In the genomic region with DNA sequence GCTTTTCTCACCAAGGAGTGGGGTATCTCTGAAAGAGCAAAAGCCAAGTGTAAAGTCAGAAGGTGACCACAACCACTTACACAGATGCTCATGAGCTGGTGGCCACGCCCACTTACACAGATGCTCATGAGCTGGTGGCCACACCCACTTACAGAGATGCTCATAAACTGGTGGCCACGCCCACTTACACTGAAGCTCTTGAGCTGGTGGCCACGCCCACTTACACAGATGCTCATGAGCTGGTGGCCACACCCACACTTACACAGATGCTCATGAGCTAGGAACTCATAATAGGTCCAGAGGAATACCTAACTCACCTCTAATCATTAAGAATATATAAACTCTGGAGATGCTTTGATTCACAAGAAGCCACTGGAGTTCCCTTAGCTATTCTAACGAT, we compare ENCODE assay signal across 14 mouse cellular contexts. TPM values are rescaled to one million over a fixed set of nuclear protein-coding genes. Genes with fewer than 3 reads are reported as not detected.
A peak's percentile ranks its signal among the peaks of the same experiment; 100 is the strongest.
DNase-seq lines count a peak whose midpoint lies in the region; ATAC-seq lines count a peak whose summit lies in the region.
"Had no signal": no experiment of that assay in that cellular context is flagged by ENCODE, and none has a peak within 500 bp of the region (broad histone marks: within the 10 kb centered on the region; RNA-seq: fewer than 3 reads in every experiment).

No protein-coding gene starts in this region.

- no peaks in the 10 kb centered on the region for H3K27me3 ChIP-seq in liver, embryonic 13.5 days
- H3K27me3 ChIP-seq: forebrain, embryonic 12.5 days; kidney, embryonic 15.5 days; lung, embryonic 15.5 days; midbrain, embryonic 15.5 days had no signal

- ATAC-seq in liver, embryonic 13.5 days (ENCODE audit: low read depth), result peak; percentile 55; the same call in 1 of the 2 replicates
- ATAC-seq in frontal cortex, adult (ENCODE audit: low TSS enrichment), result no peak
- ATAC-seq: midbrain, embryonic 15.5 days had no signal

- no peak overlapping the region for H3K4me3 ChIP-seq in liver, embryonic 13.5 days (replicated peaks)
- H3K4me3 ChIP-seq: forebrain, embryonic 12.5 days; kidney, embryonic 15.5 days; lung, embryonic 15.5 days; midbrain, embryonic 15.5 days had no signal

- WGBS in liver, embryonic 13.5 days (ENCODE audit: insufficient replicate concordance), result 51% methylated on average over 4 of the region's 4 CpGs

- no peak overlapping the region for H3K4me2 ChIP-seq in liver, embryonic 13.5 days
- H3K4me2 ChIP-seq: forebrain, embryonic 12.5 days; kidney, embryonic 15.5 days; lung, embryonic 15.5 days; midbrain, embryonic 15.5 days had no signal

- no peak overlapping the region for H3K27ac ChIP-seq in liver, embryonic 13.5 days
- H3K27ac ChIP-seq: forebrain, embryonic 12.5 days; kidney, embryonic 15.5 days; lung, embryonic 15.5 days; midbrain, embryonic 15.5 days had no signal

- no peak overlapping the region for H3K9ac ChIP-seq in liver, embryonic 13.5 days
- H3K9ac ChIP-seq: forebrain, embryonic 12.5 days; kidney, embryonic 15.5 days; lung, embryonic 15.5 days; midbrain, embryonic 15.5 days had no signal

- H3K9me3 ChIP-seq in liver, embryonic 13.5 days (replicated peaks), result no peaks in the 10 kb centered on the region
- H3K9me3 ChIP-seq: forebrain, embryonic 12.5 days; kidney, embryonic 15.5 days; lung, embryonic 15.5 days; midbrain, embryonic 15.5 days had no signal

- peaks cover 51% of the 10 kb centered on the region for H3K4me1 ChIP-seq in liver, embryonic 13.5 days (replicated peaks)

- DNase-seq in thymus, postnatal 0 days (ENCODE audit: low spot score), result peak; percentile 62
- DNase-seq in thymus, postnatal 36 days, result no peak
- peak; percentile 90 for DNase-seq in ZHBTc4 (ENCODE audit: low read depth, low spot score)
- peak; percentile 65 for DNase-seq in liver, embryonic 13.5 days
- DNase-seq in left cerebral cortex, adult 9 months (ENCODE audit: low spot score in 2 of 2), result no peak
- DNase-seq in kidney, postnatal 14 days, result no peak
- DNase-seq: heart, adult 18-20 months had no signal

- peaks cover 47% of the 10 kb centered on the region for H3K36me3 ChIP-seq in liver, embryonic 13.5 days
- H3K36me3 ChIP-seq: midbrain, embryonic 15.5 days had no signal

RNA-seq across cellular contexts. Expression of gene Mitd1, which starts 5.8 kb away (rescaled TPM):
- polyA plus RNA-seq in thymus, postnatal 0 days (2015; fragmentation: Nextera tagmentation; extraction: Ambion mirVana), result 54.6 and 56.0 TPM in 2 replicates
- polyA plus RNA-seq in liver, embryonic 13.5 days (2015; fragmentation: Nextera tagmentation; extraction: Ambion mirVana), result 16.0 and 22.9 TPM in 2 replicates

RNA-seq across cellular contexts. Expression of gene Mrpl30, which starts 5.8 kb away (rescaled TPM):
- 318 and 335 TPM in 2 replicates for polyA plus RNA-seq in thymus, postnatal 0 days (2015; fragmentation: Nextera tagmentation; extraction: Ambion mirVana)
- polyA plus RNA-seq in liver, embryonic 13.5 days (2015; fragmentation: Nextera tagmentation; extraction: Ambion mirVana), result 222 and 231 TPM in 2 replicates

RNA-seq across cellular contexts. Expression of gene Lipt1, which starts 12.9 kb away (rescaled TPM):
- 5.7 and 7.0 TPM in 2 replicates for polyA plus RNA-seq in thymus, postnatal 0 days (2015; fragmentation: Nextera tagmentation; extraction: Ambion mirVana)
- 5.4 and 6.9 TPM in 2 replicates for polyA plus RNA-seq in liver, embryonic 13.5 days (2015; fragmentation: Nextera tagmentation; extraction: Ambion mirVana)

RNA-seq across cellular contexts. Expression of gene Tsga10, which starts 18.2 kb away (rescaled TPM):
- 7.1 and 8.0 TPM in 2 replicates for polyA plus RNA-seq in thymus, postnatal 0 days (2015; fragmentation: Nextera tagmentation; extraction: Ambion mirVana)
- 1.6 and 1.9 TPM in 2 replicates for polyA plus RNA-seq in liver, embryonic 13.5 days (2015; fragmentation: Nextera tagmentation; extraction: Ambion mirVana)

RNA-seq across cellular contexts. Expression of gene Lyg2, which starts 31.8 kb away (rescaled TPM):
- polyA plus RNA-seq in thymus, postnatal 0 days (2015; fragmentation: Nextera tagmentation; extraction: Ambion mirVana), result 0.22 and 0.25 TPM in 2 replicates
- not detected in 2 replicates for polyA plus RNA-seq in liver, embryonic 13.5 days (2015; fragmentation: Nextera tagmentation; extraction: Ambion mirVana)
- polyA plus RNA-seq: forebrain, embryonic 12.5 days; hindbrain, embryonic 11.5 days; kidney, embryonic 15.5 days; lung, embryonic 15.5 days; midbrain, embryonic 15.5 days; stomach, embryonic 14.5 days had no signal

Comparison
In these comparisons a context has a peak if more than half of its experiments do, and no peak if none do; other contexts are left out.
1. DNase-seq: peak in thymus, postnatal 0 days (single experiment), ZHBTc4 (single experiment) and liver, embryonic 13.5 days (single experiment); none in thymus, postnatal 36 days (0 of 2), left cerebral cortex, adult 9 months (0 of 2) and kidney, postnatal 14 days (single experiment).